Mouse (Mus musculus) mesoderm, embryonic 11.5 days (tissue): Measurements from ENCODE around the gene Znhit2.

Experiments
- DNase-seq: peaks from one replicate; pipeline ENCODE4 v3.0.0-alpha.2; 2012; ENCODE audit warnings: low read depth, low spot score

Gene Znhit2

DNA sequence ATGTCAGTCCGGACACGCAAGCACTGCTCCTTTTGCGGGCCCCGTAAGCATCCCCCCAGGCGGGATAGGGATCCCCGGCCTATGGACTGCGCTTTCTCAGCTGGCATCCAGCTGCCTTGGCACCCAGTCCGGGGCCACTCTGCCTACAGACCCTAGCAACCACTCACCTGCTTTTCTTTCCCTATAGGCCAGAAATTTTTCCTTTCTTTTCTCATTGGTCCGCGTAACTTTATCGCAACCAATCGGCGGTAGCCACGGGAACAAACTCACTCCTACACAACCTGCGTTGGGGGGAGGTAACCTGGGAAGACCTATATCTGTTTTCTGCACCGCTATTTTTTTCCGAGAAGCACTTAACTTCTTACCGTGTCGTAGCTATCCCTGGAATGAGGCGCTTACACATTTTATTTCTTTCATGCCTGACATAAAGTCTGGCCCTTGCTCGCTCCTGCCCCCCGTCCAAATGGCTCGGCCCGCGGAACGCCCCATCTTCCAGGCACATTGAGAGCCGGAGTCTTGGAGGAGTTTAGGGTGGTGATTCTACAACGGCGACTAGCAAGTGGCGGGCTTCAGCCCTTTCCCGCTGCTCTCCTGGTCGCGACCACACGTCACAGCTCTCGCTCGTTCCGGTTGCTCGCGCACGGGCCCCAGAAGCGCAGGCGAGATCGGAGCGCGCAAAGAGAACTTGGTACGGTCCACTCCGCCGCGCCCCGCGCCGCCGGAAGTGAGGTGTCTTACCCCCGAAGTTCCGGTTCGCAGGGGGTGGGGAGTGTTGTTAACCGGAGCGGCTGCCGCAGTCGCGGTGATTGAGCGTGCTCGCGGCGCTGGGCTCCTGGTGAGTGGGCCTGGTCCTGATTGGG lies 14.5 kb upstream of the Znhit2 start, which contains the start of gene Syvn1:
Syvn1 (plus strand) TSS at position 283 of the 860 bp plus-strand sequence.
- peak; percentile 96 for DNase-seq

DNA sequence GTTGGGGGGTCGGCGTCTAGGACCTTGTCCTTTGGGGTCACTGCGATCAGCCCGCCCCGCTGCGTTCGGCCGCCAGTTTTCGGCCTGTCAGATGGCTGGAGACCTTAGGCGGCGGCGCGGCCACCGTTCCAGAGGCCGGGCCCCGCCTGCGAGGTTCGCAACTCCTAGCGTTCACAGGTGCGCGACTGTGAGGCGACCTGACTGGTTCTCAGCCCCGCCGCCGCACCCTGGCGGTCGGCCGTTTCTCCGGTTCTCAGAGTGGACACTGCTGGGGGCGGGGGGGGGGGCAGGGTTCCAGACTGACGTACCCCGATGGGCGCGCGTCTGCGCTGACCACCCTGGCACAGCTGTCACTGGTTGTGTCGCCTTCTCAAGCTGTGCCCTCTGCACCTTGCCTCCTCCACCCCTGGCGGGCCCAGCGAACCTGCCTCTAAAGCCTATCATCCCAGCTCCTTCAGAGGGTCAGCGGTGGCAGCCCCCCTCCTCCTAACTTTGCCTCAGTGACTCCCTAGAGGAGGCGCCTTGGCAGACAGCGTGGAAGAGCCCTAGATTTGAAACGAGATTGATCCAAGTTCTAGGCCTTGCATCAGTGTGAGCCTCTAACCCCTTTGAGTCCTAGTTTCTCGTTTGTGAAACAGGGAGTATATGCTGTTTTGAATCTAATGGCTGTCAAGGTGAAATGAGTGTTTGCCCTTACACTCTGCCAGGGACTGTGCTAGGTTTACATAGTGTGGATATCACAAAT lies 13.7 kb upstream of the Znhit2 start:
- DNase-seq = no peak

DNA sequence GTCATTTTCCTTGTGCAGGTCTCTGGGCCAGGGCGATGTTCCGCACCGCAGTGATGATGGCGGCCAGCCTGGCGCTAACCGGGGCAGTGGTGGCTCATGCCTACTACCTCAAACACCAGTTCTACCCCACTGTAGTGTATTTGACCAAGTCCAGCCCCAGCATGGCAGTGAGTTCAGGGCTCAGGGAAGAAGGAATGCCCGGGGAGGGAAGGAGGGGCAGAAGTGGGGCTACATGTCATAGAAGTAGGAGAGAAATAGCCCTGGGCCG lies 13.2 kb upstream of the Znhit2 start:
- DNase-seq = no peak

DNA sequence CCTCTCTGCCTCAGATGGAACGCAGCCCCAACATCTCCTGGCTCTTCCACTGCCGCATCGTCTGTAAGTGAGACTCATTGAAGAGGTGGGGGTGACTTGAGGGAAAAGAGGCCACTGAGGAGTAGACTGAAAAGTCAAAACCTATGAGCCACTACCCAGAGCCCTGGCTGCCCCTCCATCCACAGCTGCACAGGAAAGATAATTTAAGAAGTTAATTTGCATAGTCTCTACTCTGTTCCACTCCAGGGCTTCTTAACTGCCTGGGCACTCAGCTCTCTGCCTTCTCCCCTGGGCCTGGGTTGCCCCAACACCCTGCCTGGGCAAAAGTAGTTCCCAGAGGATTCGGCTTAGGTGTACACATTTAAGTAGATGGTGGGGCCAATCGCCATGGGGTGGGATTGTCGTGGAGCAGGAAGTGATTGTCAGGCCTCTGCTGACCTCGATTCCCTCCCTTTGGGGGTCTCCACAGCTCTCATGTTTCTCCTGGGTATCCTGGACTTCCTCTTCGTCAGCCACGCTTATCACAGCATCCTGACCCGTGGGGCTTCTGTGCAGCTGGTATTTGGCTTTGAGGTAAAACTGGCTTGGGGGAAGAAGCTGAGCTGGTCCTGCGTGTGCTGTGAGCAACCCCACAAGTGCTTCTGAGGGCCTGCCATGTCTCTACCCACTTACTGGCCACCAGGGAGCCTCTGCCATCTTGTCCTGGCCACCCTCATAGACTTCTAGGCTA lies 12.1 kb upstream of the Znhit2 start:
- no peak for DNase-seq

DNA sequence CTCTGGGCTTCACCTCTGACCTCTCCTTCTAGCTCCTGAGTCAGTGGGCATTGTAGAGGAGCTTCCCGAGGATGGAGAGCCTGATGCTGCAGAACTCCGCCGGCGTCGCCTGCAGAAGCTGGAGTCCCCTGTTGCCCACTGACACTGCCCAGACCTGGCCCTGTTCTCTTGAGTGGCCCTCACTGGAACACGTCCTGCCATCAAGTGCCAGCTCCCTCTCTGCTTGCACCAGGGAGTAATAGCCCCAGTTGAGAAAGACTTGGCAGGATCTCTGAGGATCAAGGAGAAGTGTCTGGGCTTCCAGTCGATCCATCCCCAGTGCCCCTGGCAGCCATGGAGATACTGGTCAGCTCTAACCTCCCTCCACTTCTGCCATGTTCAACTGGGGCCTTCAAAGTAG lies 8.5 kb upstream of the Znhit2 start:
- DNase-seq = no peak

DNA sequence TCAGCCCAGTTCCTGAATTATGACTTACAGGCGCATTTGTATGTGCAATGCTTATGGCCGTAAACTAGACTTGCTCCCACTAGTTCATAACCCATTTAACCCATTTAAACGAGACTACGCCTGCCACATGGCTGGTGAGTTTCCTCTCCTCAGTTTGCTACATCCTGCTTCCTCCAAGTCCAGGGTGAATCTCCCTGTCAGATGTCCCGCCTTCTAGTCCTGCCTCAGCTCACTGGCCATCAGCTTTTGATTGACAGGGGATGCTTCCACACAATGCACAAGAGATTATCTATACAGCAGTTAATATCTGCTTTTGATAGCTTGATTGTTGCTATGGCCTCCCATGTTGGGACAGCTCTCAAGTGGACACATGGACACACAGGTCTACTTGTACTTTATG lies 6.7 kb upstream of the Znhit2 start:
- no peak for DNase-seq

DNA sequence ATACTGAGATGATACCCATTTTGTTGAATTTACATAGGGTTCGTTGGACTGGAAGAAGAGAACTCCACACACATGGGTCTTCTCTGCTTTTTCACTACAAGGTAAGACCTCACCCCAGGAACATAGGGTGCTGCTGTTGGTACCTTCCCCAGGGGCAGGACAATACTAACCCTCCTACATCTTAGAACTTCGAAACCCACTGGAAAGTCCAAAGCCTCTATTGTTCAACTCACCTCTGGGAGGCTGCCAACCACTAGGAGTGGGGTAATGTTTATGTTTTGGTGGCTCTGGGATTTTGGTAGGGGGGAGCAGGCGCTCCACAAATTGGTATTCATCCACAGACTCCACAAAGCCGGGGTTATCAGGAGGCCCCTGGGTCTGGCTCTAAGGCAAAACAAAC lies 4.3 kb upstream of the Znhit2 start:
- DNase-seq = no peak

DNA sequence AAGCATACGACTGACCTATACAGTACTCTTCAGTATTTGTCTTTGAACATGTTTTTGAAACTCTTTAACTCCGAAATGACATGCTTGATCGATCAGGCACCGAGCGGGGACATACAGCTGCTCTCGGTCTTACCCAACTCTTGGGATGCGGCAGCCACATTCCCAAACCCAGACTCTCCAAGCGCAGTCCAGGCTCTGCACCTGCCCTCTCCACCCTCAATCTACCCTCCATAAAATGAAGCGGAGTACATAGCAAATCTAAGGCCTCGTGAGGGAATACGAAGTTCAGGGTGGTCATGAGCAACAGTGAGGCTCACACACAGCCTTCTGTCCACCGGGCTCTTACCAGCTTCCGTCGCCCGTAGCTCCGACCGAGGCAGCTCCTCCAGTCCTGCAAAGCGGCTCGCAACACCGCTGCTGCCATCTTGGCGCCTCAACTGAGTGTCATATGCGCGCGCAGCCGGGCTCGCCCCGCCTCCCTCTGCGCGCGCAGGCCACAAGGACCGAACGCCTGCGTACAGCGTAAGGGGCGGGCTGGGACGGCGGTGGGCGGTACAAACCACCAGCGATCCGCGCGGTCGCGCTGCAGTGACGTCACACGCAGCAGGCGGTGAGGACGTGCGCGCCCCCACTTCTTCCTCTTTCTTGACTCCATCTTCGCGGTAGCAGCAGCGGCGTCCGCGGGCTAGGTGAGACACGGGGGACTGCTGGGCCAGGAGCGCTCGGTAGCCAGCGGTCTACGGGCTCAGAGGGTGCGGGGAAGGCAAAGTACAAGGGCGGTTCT lies 3.5 kb upstream of the Znhit2 start, which contains the start of the genes Mrpl49 and Fau:
Mrpl49 (minus strand) TSS at position 473 of the 784 bp plus-strand sequence.
Fau (plus strand) TSS at position 532 of the 784 bp plus-strand sequence.
- DNase-seq = peak; percentile 99

DNA sequence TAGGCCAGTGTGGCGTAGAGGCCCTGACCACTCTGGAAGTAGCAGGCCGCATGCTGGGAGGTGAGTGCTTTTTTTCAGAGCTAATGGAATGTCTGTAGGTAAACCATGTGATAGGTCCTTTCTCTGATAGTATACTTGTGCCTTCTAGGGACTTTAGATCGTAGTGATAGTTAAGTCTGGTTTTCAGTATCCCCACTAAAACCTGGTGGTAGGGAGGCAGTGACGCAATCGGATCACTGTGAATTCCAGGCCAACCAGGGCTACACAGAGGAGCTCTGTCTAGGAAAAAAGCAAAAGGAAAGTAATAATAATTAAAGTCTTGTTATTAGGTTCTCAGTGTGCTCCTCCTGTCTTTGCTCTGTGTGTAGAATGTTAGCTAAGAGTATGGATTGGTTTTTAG lies 2.5 kb upstream of the Znhit2 start:
- no peak for DNase-seq

DNA sequence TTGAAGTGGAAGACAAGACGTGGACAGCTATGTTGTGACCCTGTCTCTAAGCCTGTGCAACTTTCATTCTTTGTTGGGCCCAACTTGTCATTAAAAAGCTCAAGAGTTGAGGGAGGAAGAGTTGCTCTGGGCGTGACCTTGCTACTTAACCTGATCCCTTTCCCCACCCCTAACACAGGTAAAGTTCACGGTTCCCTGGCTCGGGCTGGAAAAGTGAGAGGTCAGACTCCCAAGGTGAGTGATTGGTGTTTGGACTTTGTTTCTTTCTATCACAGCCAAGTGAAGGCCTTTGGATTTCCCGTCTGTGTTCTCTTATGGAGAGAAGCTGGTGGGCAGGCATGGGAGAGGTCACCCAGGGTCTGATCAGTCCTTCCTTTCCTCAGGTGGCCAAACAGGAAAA lies 2.0 kb upstream of the Znhit2 start:
- no peak for DNase-seq

DNA sequence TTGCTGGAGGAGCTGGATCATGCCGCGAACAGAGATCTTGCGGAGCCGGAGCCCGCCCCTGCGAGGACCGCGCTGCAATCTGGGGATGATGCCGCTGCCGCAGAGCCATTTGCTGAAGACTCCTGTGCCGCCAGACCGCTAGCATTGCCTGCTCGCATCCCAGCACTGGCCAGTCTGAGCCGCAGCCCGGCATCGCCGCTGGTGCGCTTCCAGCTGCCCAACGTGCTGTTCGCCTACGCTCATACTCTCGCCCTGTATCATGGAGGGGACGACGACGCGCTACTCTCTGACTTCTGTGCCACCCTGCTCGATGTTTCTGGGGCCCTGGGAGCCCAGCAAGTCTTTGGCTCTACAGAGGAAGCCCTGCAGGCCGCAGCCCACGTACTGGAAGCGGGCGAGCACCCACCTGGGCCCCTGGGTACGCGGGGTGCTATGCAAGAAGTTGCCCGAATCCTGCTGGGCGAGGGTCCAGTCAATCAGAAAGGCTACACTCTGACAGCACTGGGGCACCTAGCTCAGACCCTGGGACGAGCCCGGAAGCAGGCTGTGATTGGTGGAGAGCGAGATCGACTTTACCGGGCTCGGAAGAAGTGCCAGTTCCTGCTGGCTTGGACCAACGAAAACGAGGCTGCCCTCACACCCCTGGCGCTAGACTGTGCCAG lies 780 bp downstream of the Znhit2 start:
- DNase-seq = peak; percentile 54

DNA sequence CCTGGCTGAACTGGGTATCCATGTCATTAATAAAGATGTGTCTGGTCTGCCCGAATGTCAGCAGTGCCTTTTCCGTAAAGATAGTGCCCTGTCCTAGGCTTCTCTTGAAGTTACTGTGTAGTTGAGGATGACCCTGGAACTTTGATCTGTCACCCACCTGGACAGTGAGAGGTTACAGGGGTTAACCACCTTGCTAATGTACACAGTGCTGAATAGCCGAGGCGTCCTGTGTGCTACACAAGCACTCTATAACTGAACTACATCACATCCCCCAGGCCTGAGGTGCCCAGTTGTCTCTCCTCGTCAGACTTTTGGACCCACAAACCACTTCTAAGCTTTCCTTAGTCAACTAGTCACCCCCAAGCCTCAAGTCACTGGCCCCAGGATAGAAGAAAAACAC lies 1.4 kb downstream of the Znhit2 start:
- DNase-seq = no peak

DNA sequence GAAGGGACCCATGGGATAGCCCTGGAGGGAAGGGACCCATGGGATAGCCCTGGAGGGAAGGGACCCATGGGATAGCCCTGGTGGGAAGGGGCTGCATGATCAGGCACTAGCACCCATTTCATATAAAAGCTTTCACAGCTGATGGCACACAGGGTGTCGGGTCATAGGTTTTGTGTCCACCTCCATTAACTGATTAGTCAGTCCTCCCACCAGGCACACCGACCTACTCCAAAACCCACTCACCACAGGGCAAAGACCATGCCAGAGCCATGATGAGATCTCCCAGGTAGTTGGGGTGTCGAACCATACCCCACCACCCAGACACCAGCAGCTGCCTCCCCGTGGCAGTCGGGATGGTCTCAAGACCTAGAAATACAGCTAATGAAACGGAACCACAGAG lies 2.1 kb downstream of the Znhit2 start:
- no peak for DNase-seq

DNA sequence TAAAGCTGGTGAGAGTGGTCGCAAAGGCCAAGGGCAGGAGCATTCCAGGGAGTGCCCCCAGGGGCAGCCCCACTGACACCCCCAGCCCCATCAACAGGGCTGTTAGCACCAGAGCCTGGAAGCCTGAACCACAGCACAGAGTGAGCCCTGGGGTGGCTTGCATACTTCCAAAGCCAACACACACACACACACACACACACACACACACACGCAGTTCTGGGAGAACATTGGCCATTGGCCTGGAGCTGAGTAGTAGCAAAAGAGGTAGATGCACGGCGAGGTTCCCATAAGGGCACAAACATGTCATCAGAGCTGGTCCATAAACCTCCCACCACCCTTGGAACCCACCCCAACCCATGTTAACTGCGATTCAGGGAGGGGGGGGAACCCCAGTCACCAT lies 5.6 kb downstream of the Znhit2 start:
- DNase-seq = no peak

DNA sequence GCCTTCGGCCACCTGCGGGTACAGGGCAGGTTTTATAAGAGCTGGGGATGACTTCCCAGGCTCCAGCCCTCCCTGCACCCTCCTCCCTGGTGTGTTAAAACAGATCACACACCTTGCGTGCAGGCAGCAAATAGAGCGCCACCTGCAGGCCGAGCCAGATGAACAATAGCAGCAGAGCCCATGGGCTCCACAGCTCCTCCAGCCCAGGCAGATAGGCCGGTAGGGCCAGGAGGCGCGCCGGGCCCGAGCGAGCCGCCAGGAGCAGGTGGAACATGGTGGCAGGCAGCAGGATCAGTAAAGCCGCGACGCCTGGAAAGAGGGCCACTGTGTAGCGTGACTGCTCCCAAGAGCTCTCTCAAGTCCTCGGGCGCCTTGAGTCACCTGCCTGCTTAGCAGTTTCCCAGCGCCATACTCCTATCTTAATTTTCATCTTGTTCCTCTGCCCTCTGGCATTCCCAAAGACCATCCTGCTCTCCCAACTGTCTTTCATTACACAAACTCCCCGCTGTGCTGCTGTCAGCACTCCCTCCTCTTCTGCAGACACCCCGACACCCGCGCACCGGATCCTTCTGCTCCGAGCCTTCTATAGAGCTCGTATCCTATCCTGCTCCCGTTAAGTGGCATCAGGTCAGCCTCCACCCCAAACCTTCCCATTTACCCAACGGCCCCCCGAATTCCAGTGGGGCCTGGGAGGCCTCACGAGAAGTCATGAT lies 6.2 kb downstream of the Znhit2 start:
- peak; percentile 89 for DNase-seq

DNA sequence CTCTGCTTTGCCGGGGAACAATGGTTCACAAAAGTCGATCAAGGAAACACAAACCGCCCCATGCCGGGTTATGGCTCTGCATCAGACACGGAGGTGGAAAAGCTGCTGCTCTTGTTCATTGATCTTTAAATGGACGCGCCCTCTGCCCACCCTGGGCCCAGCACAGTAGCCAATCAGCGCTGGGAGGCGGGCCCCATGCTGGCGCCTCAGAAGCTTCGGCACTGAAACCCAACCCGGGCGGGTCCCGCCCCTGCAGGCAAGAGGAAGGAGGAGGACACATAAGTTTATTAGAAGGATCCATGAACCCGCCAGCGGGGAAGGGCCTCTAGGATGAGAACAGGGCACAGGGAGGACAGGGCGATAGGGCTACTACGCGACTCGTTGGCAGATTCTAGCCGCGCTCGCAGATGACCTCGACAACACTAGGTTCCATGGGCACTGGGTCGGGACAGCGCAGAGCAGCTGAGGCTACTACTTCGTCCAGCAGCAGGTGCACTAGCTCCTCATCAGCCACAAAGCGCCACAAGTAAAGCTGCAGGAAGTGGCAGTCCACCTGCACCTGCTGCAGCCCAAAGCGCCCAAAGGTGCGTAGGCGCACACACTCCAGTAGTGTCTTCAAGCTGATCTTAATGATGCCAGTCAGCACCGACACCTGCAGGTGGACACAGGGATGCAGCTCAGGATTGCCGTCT lies 6.9 kb downstream of the Znhit2 start, which contains the start of gene Tm7sf2:
Tm7sf2 (minus strand) TSS at position 650 of the 692 bp plus-strand sequence.
- peak; percentile 94 for DNase-seq

DNA sequence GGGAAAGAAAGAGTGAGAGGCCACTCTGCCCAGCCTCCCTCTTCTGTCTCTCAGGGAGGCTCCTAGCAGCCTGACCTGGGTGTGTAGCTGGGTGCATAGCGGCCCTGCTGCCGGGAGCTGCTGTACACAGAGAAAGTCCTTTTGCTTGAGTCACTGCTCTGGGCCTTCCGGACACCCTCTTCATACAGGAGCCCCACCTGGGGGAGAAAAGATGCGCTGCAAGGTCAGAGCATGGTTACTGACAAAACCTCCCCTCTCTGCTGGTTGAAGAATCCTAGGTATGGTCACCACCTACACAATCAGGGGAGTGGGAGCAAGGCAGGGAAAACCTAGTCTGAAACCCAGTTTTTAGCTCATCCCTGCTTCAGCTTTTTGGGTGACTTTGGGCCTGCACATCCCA lies 8.0 kb downstream of the Znhit2 start:
- no peak for DNase-seq

DNA sequence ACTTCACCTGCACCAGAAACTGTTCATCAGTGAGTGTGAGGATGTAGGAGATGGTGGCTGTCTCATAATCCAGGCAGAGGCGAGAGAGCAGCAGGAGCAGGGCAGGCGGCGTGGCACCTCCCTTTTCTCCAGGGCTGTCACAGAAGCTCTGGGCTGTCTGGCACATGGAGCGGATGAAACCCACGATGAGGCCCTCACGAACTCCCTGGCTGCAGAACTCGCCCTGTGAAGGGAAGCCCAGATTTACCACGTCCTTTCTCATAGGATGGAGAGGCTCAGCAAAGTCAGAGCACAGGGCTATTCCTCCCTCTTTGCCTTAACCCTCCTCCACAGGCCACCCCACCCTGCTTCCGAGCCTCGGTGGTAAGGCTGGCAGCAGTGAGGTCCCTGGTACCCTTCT lies 8.9 kb downstream of the Znhit2 start:
- no peak for DNase-seq

DNA sequence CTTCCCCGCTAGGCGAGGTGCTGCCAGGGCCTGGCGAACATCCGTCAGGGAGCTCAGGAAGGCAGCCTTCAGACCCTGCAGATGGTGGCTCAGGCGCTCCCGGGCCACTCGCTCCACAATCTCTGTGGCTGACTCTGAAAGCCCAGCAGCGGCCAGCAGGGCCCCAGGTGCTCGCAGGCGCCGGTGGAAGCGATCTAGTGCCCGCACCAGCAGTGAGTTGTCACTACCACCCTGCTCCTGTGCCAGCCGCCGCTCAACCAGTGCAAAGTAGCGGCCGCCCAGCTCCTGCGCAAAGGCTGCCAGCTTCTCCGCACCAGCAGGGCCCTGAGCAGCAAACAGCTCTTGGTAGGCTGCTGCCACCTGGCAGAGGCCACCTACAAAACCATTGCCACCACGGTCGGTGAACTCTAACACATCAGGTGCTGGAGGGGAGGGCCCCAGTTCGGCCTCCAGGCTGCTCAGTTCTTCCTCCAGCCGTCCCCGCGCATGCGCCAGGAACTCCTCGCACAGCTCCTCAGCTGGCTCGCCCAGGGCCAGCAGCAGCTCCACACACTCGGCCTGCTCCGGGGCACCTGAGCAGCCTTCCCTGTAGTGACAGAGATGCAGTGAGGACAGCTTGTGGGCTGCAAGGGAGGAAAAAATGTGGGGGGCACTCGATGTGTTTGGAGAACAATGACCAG lies 9.7 kb downstream of the Znhit2 start:
- DNase-seq = no peak
